Comparison of ENCODE assay signal across 21 mouse cellular contexts in genomic region chr5:123011705-123012104, GRCm38 (mm10). TPM values are rescaled to one million over a fixed set of nuclear protein-coding genes. Genes with fewer than 3 reads are reported as not detected.
A peak's percentile ranks its signal among the peaks of the same experiment; 100 is the strongest.
DNase-seq lines count a peak whose midpoint lies in the region; ATAC-seq lines count a peak whose summit lies in the region.
"Had no signal": no experiment of that assay in that cellular context is flagged by ENCODE, and none has a peak within 500 bp of the region (broad histone marks: within the 10 kb centered on the region; RNA-seq: fewer than 3 reads in every experiment).

No protein-coding gene starts in this region.

- peak; percentile 25 for DNase-seq in cerebellum, adult 11-12 months
- peak; percentile 81 for DNase-seq in heart, adult 11 months
- DNase-seq in heart, postnatal 14 days = no peak
- DNase-seq in A20 (ENCODE audit: low read depth, low spot score) = peak; percentile 53
- peak; percentile 48 for DNase-seq in induced T-regulatory cell, adult 2 months (ENCODE audit: low read depth)
- no peak for DNase-seq in lung, postnatal 25 days (ENCODE audit: low spot score)
- DNase-seq: adrenal gland, adult 8-10 months; adrenal gland, postnatal 14 days; adrenal gland, postnatal 36 days; cerebellum, adult 11 months; cerebellum, adult 2 months; cerebellum, postnatal 10 days; cerebellum, postnatal 25 days; forebrain, postnatal 0 days had no signal

- intact Hi-C loops in heart, postnatal 14 days (cut with DNase I) = loop anchor here (1.0 to 5.0 kb wide), 2 partner anchors 43 to 84 kb away; no protein-coding TSS in a partner anchor

- no peak for ATAC-seq in cerebellum, adult (ENCODE audit: insufficient number of reproducible peaks, low FRiP score, low TSS enrichment)
- ATAC-seq: activated CD4-positive, CD25-positive, alpha-beta regulatory T cell, adult 4 months; forebrain, embryonic 13.5 days; forebrain, embryonic 15.5 days; forebrain, postnatal 0 days; Patski had no signal

RNA-seq across cellular contexts. Expression of gene Orai1, which starts 3.2 kb away (rescaled TPM):
- 10 to 100 TPM; 17.2 to 19.5 TPM for total RNA-seq in heart, postnatal 14 days (2021)

RNA-seq across cellular contexts. Expression of gene Kdm2b, which starts 22.1 kb away (rescaled TPM):
- 10 to 100 TPM; 16.9 to 17.3 TPM for total RNA-seq in heart, postnatal 14 days (2021)

RNA-seq across cellular contexts. Expression of gene Morn3, which starts 35.1 kb away (rescaled TPM):
- total RNA-seq in heart, postnatal 14 days (2021) = under 1 TPM in 1 of 2 experiments, not detected in 1; 0.93 TPM
- total RNA-seq: adrenal gland, adult 18-20 months; adrenal gland, adult 8-10 months; adrenal gland, postnatal 14 days; adrenal gland, postnatal 36 days; forebrain, postnatal 0 days; G1E had no signal

RNA-seq across cellular contexts. Expression of gene Tmem120b, which starts 56.5 kb away (rescaled TPM):
- total RNA-seq in heart, postnatal 14 days (2021) = 10 to 100 TPM; 10.6 to 12.1 TPM

Comparison
In these comparisons a context has a peak if more than half of its experiments do, and no peak if none do; other contexts are left out.
1. DNase-seq: peak in cerebellum, adult 11-12 months (single experiment), heart, adult 11 months (single experiment), A20 (single experiment) and induced T-regulatory cell, adult 2 months (single experiment); none in heart, postnatal 14 days (0 of 2) and lung, postnatal 25 days (single experiment).